Mouse (Mus musculus): ENCODE measurements around the gene Htr5b.

Gene Htr5b

DNA sequence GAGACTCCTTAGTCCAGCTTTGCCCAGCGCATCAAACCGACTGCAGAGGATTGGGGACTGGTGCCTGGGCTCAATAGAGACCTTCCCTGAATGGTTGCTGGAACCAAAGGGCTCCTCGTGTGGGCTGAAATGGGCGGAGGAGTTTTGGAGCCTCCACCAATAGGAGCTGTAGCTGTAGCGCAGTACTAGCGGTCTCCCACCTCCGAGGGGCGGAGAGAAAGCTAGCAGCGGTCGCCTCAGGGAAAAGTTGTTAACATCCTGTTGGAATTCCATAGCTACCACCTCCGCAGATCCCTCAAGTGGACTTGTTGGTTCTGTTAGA, at the start of gene Htr5b:
Htr5b (minus strand) TSS at position 67 of the 322 bp plus-strand sequence.
- DNase-seq (ENCODE audit: low spot score) = no peak

DNA sequence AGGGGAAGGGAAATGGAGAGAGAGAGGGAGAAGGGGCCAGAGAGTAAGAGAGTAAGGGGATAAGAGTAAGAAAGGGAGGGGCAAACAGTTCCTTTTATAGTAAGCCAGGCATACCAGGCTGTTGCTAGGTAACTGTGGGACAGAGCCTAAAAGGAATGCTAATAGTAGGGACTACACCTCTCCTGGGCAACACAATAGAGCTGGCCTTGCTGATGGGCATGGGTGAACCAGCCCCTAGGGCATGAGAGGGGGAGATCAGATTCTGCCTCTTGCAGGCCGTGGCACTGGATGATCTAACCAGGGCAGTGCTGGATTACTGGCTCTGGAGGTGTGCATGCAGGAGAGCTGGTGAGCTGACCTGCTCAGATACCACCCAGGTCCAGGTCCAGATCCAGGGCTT, 49.2 kb upstream of the Htr5b start:
- DNase-seq (ENCODE audit: low spot score) = no peak

DNA sequence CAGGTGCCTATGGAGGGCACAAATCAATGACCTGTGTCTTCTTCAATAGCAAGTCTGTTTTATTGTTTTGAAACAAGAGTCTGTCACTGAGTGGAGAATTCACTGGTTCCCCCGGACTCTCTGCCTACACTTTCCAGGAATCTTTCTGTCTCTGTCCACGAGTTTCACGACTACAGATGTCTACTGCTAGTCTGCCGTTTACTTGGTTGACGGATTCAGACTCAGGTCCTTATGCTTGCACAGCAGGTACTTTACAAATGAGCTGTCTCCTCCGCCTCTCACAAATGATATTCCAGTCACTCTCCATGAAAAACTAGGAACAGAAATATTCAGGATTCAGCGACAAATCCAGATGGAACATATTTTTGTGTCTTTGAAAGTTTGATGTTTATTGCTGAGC, 42.3 kb upstream of the Htr5b start:
- DNase-seq (ENCODE audit: low spot score) = no peak

DNA sequence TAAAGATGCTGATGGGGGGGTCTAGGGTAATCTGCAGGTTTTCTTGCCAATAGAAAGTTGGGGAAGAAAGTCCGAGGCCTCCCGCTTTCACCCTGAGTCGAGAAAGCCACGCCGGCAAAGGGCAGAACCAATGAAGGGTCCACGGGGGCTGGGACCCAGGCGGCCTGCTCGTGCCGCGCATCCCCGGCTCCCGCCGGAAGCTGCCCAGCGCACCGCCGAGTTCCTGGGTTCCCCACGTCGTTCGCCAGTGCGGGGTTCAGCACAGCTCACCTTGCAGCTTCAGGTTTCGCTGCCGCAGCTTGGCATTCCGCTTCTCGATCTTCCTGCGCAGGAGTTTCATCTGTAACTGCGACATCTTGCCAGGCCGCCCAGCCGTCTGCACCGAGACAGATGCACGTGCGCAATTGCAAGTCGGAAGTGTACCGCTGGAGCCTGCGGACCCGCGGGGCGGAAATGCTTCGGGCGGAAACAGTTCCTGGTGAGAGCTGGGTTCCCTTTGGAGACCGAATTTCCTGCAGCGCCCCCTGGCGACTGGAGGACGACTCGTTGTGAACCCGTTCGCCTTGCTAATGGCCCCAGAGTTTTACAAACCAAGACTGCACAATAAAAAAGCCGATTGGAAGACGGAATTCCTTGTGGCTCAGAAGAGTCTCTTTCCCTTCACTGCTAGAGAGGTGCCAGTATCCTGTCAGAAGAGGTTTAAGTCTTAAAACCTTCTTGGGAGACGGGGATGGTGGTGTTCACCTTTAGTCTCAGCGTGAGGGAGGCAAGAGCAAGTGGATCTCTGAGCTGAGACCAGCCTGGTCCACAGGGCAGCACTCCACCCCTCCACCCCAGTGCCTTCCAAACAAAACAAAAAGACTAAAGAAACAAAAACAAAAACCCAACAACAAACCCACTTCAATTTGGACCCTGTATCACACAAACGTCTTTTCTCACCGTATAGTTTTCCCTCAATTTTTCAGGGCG, 39.5 kb upstream of the Htr5b start, which contains the start of gene Ddx18:
Ddx18 (minus strand) TSS at position 469 of the 969 bp plus-strand sequence.
- DNase-seq (ENCODE audit: low spot score) = peak; percentile 86

DNA sequence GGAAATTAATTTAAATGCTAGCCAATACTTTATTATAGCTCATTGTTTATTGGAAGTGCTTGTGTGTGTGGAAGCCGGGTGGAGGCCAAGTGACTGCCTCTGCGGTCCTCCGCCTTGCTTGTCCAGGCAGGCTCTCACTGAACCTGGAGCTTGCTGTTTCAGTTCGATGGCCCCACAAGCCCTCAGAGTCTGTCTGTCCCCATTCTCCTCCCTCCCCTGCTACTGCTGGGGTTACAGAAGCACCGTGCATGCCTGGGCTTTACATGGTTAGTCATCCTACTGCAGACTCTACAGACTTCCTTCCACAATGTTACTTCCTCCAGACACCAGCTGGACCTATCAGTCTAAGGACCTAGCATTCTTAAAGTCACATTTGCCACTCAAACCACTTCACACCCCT, 29.6 kb upstream of the Htr5b start:
- no peak for DNase-seq (ENCODE audit: low spot score)

DNA sequence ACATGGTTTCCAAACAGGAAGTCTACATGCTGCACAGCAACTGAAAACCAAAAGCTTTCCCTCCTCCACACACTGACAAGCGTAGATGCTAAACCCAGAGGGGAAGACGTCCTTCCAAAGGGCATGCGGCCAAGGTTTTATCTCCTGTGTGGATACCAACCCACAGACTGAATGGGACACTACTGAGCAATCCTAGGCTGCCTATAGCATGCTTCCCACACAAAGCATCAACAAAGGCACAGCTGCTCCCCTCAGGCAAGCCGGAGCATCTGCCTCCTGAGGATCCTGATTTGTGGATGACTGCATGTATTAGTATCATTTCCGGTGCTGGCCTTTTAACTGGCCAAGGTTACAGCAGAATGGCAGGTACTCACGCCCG, 23.2 kb upstream of the Htr5b start:
- DNase-seq (ENCODE audit: low spot score) = no peak

DNA sequence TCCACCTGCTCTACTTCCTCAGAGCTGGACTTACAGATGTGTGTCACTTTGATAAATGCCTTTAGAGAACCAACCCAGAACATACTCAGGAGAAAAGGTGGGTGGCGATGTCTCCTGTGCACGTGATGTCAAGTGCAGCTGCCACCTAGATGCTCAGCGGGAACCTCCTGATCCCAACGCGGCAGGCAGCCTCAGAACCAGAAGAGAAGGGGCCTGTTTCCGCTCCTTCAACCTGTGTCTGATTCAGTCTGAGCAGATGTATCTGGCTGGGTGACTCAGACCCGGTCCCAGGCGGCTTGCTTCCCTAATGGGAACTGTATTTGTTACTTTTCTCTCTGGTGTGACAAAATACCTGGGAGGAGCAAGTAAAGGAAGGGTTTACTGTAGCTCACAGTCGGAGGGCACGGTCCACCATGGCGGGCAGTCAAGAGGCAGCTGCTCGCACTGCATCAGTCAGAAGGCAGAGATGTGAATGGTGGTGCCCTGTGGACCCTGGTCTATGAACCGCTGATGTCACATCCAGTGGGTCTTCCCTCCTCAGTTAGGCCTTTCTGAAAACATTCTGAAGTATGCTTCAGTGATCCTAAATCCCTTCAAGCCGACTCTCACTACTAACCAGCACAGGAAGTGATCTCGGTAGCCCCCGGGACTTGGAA, 22.7 kb upstream of the Htr5b start:
- no peak for DNase-seq (ENCODE audit: low spot score)

DNA sequence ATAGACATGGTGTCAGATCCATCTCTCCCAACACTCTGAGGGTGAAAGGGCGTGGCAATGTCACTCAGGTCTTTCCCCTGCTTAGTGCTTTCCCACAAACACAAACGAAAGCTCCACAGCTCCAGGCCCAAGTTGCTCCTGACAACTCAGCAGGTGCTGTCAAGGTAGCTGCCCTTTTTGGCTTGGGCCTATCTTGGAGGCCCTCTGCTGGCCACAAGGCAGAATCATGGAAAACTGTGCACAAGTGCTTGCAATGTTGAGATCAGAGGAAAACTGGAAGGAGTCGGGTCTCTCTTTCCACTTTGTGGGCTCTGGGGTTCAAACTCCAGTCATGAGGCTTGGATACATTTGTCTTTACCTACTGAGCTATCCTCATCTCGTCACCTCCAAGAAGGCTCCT, 21.2 kb upstream of the Htr5b start:
- DNase-seq (ENCODE audit: low spot score) = no peak

DNA sequence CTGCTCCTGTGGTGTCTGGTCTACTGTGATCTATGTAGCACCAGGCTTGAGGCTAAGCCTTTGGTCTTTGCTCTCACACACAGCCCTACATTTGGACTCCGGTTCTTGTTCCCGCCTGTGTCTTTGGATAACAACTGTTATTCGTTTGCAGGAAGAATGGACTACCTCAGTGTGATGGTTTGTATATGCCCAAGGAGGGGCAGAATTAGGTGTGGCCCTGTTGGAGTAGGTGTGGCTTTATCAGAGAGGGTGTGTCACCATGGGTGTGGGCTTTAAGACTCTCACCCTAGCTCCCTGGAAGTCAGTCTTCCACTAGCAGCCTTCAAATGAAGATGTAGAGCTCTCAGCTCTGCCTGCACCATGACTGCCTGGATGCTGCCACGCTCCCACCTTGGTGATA, 20.4 kb upstream of the Htr5b start:
- no peak for DNase-seq (ENCODE audit: low spot score)

DNA sequence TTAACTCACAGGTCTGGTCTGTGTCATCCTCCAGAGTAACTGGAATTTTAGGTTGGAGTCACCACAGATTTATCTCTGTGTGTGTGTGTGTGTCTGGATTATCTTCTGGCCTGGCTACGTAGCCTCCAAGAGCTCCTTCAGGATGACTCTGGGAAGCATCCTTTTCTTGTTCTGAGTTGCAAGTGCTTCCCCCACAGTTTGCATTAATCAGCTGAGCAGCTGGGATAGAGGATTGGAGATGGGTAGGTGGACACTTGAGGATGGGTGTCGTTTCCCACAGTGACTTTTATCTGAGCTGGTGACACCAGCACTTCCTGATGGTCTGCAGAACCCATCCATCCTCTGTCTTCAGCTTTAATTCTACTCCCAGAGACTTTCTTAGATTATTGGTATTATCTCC, 18.6 kb upstream of the Htr5b start:
- no peak for DNase-seq (ENCODE audit: low spot score)

DNA sequence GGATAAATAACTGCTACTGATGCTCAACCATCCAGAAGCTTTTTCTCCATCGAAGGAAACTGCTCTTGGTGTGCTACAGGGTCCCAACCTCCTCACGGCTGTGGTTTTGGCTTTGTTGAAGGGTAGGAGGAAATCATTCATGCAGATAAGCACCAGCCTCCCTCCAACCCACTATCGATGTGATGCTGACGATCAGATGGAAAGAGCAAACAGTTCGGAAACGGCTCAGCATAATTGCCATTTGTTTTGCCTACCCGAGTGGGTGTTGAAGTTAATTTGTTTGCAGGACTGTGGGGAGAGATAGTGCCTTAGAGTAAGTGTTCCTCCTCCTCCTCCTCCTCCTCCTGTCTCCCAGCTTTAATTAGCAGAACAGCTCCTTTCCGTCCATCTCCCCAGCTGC, 12.1 kb upstream of the Htr5b start:
- no peak for DNase-seq (ENCODE audit: low spot score)

DNA sequence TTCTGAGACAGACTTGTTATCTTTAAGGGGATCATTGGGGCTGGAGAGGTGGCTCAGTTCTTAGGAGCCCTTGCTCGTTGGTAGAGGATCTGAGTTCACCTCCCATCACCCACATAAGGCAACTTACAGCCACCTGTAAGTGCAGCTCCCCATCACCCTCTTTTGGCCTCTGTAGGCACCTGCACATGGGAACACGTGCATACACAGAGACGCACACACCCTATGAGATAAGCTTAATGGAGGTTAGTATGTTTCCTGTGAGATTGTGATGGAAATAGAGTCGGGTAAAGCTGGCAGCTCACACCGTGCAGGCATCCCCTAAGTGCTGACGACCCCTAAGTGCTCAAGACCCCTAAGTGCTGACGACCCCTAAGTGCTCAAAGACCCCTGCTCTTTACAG, 3.2 kb upstream of the Htr5b start:
- DNase-seq (ENCODE audit: low spot score) = no peak

DNA sequence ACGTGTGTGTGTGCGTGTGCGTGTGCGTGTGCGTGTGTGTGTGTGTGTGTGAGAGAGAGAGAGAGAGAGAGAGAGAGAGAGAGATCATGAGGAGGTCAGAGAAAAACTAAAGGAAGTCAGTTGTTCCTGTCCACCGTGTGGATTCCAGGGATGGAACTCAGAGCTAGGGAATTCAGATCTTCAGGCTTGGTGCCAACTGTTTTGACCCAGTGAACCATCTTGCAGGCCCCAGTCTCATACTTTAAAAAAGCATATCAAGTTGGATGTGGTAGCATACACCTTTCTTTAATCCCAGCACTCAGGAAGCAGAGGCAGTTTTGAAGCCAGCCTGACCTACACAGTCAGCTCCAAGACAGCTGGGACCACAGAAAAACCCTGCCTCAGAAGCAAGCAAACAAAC, 1.0 kb upstream of the Htr5b start:
- DNase-seq (ENCODE audit: low spot score) = no peak

DNA sequence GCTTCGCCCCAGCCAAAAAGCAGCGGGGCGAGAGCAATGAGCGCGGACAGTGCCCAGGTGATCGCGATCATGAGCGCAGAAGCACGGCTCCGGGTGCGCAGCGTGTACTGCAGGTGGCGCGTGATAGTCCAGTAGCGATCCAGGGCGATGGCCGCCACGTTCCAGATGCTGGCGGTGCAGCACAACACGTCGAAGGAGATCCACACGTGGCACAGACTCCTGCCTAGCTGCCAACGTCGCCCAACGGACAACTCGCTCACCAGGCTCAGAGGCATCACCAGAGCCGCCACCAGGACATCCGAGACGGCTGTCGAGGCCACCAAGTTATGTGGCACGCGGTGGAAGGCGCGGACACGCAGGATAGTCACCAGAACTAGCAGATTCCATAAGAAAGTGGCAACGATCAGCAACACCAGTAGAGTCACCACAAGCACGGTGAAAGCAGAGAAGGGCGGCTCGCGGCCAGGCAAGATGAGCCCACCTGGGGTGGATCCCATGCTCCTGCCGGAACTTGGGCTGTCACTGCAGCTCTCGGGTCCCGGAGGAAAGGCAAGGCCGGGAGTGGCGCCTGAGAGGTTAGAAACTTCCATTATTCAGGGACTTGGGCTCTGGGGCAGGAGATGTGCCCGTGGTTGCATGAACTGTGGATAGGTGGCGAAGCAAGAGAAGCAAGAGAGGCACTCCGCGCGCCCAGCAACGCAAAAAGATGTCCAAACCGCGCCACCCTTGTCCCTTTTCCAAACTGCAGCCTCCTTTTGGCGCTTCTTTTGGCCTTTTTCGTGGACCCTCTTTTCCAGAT, 466 bp downstream of the Htr5b start:
- DNase-seq (ENCODE audit: low spot score) = no peak

DNA sequence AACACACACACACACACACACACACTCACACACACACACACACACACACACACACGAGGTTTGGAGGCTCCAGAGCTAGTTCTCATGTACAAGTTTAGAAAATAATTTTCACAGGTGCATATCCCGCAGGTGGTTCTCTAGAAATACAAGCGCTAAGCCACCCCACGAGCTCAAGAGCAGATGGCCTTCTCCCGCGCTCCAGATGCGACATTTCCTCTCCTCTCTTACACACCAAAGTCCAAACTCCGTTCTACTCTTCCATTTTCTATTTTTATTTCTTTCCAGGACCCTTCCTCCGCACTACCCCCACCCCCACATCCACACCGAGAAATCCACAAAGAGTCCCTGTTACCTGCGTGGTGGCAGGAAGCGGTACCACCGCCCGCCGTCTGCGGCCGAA, 1.2 kb downstream of the Htr5b start:
- DNase-seq (ENCODE audit: low spot score) = no peak

DNA sequence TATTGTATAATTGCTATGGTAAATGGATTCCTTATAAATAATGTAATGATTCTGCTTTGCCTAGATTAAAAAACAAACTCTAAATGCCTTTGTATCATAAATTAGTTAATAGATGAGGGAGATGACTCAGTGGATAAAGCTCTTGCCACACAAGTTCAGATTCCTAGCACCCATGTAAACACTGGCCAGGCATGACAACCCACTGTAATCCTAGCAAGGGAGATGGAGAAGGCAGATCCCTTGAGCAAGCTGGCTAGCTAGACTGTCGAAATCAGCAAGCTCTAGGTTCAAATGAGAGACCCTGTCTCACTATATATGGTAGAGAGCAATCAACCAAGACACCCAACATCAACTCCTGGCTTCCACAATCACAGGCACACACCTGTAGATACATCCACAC, 9.7 kb downstream of the Htr5b start:
- DNase-seq (ENCODE audit: low spot score) = no peak

DNA sequence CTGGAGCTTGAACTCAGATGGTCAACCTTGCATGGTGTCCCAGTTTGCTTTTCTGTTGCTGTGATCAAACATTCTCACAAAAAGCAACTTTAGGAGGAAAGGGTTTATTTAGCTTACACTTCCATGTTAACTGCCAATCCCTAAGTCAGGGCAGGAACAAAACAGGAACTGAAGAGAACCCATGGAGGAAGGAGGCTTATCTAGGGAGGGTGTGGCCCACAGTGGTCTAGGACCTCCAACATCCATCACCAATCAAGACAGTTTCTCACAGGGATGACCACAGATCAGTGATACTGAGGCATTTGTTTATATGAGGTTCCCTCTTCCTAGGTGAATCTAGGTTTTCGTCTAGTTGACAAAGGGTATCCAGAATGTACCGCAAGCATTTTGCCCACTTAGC, 16.3 kb downstream of the Htr5b start:
- no peak for DNase-seq (ENCODE audit: low spot score)

DNA sequence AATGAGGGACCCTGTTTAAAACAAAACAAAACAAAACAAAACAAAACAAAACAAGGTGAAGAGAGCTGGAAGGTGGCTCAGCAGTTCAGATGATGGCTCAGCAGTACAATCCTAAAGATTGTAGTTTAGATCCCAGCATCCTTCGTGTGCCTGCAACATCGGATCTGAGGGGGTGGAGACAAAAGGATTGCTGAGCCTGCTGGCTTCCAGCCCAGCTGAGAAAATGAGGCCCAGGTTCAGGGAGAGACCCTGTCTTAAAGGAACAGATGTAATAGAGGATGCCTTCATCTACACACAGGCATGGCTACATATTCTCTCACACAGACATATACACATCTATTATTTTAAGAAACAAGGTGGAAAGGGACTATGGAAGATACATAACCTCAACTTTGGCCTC, 17.1 kb downstream of the Htr5b start:
- DNase-seq (ENCODE audit: low spot score) = no peak

DNA sequence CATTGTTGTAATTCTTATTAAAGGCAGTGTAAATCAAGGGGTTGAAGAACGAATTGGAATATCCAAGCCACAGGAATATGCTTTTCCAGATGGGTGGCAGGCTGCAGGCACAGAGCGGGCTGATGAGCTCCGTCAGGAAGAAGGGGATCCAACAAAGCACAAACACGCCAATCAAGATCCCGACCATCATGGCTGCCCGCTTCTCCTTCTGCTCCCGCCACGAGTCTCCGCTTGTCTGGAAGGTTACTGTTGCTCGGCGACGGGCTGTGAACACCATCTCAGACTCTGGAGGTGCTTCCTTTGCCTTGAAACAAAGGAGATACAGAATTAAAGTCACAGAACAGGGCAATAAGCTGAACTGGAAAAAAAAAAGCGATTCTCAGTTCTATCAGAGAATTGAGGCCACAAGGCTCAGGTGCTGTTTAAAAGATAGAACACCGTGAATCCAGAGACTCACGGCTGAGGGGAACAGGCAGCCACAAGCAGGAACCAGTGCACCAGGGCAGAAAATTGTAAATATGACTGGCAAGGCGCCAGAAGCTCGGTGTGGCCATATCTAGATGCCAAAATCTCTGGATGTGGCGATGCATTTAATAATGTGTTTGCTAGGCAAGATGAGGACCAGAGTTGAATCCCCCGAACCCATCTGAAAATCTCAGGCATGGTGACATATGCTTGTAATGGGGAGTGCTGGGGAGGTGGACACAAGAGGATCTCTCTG, 17.7 kb downstream of the Htr5b start:
- DNase-seq (ENCODE audit: low spot score) = no peak

DNA sequence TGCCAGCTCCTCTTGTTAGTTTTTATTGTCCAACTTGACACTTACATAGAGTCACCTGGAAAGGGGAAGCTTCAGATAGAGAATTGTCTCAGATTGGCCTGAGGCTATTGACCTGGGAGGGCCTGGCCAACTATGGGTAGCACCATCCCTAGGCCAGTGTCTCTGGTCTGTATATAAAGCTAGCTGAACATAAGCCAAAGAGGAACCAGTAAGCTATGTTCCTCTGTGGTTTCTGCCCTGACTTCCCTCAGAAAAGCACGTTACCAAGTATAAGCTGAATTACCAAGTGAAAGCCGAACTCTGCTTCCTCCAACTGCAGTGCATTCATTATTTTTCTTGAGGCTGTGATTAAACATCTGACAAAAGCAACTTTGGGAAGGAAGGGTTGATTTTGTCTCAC, 19.5 kb downstream of the Htr5b start:
- no peak for DNase-seq (ENCODE audit: low spot score)

DNA sequence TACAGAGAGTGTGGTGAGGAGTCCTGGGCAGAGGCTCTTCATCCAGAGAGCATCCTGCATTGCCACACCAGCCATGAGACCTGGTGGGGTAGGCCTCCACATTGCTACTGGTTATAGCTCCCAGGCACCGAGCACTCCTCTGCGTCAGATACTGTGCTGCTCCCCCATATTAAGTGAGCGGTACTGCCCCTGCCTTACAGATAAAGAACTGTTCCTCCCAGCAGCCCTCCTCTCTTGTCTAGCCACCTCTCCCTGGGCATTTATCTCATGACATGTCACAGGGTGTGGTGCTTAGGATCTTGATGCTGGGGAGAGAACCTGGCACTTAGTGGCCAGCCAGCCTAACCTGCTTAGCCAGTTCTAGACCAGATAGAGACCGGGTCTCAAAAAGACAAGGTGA, 31.2 kb downstream of the Htr5b start:
- DNase-seq (ENCODE audit: low spot score) = no peak

DNA sequence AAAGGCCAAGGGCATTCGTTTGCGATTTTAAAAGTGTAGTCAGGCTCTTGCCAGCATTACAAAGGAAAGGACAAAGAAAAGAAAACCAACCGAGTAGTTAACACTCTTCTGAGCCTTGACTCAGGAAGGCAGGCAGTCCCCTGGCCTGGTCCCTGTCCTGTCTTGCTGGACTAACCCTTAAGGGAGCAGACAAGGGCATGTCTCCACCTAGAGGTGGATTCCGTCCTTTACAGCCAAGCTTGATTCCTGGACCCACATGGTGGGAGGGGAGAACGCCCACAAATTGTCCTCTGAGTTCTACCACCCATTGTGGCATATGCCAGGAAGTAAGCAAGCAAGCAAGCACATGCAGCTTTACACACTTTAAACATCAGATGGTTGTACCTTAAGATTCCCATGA, 38.0 kb downstream of the Htr5b start:
- DNase-seq (ENCODE audit: low spot score) = no peak
